Mouse (Mus musculus) kidney, adult 9 months (tissue): ENCODE results near the gene Ell2.

Source experiments
- DNase-seq: peaks from one replicate; pipeline ENCODE4 v3.0.0; 2022

Ell2 gene

GRCm38 (mm10) chr13:75771404-75771803 is 64.8 kb downstream of the Ell2 start:
- no peak for DNase-seq

- DNase-seq: no peak
Observed at GRCm38 (mm10) chr13:75771984-75772730, 65.6 kb downstream of the Ell2 start.

- no peak for DNase-seq
Observed at GRCm38 (mm10) chr13:75775961-75776360, 69.4 kb downstream of the Ell2 start.

GRCm38 (mm10) chr13:75776692-75777091 is 70.1 kb downstream of the Ell2 start:
- no peak for DNase-seq

- no peak for DNase-seq
Observed at GRCm38 (mm10) chr13:75778156-75778555, 71.6 kb downstream of the Ell2 start.

- DNase-seq: no peak
Observed at GRCm38 (mm10) chr13:75779169-75779568, 72.6 kb downstream of the Ell2 start.

GRCm38 (mm10) chr13:75780096-75780495 is 73.5 kb downstream of the Ell2 start:
- no peak for DNase-seq

GRCm38 (mm10) chr13:75785726-75786125 is 79.2 kb downstream of the Ell2 start:
- no peak for DNase-seq

GRCm38 (mm10) chr13:75786264-75786663 is 79.7 kb downstream of the Ell2 start:
- no peak for DNase-seq

- DNase-seq: no peak
Observed at GRCm38 (mm10) chr13:75787364-75787763, 80.8 kb downstream of the Ell2 start.

GRCm38 (mm10) chr13:75788178-75788577 is 81.6 kb downstream of the Ell2 start:
- no peak for DNase-seq

GRCm38 (mm10) chr13:75789061-75789834 is 82.7 kb downstream of the Ell2 start:
- no peak for DNase-seq

- DNase-seq: no peak
Observed at GRCm38 (mm10) chr13:75790550-75791205, 84.1 kb downstream of the Ell2 start.

- no peak for DNase-seq
Observed at GRCm38 (mm10) chr13:75793863-75794629, 87.5 kb downstream of the Ell2 start.

GRCm38 (mm10) chr13:75797369-75798141 is 91.0 kb downstream of the Ell2 start:
- peak; percentile 97 for DNase-seq

GRCm38 (mm10) chr13:75798413-75799302 is 92.1 kb downstream of the Ell2 start:
- DNase-seq: peak; percentile 82

- no peak for DNase-seq
Observed at GRCm38 (mm10) chr13:75799421-75799820, 92.9 kb downstream of the Ell2 start.

- DNase-seq: peak; percentile 49
Observed at GRCm38 (mm10) chr13:75807969-75808368, 101.4 kb downstream of the Ell2 start.

- no peak for DNase-seq
Observed at GRCm38 (mm10) chr13:75809957-75810356, 103.4 kb downstream of the Ell2 start.

- DNase-seq: no peak
Observed at GRCm38 (mm10) chr13:75817183-75817582, 110.6 kb downstream of the Ell2 start.

GRCm38 (mm10) chr13:75818486-75818885 is 111.9 kb downstream of the Ell2 start:
- no peak for DNase-seq
